Mouse (Mus musculus): ENCODE measurements around the gene Fgf18. TPM values are rescaled to one million over a fixed set of nuclear protein-coding genes. Genes with fewer than 3 reads are reported as not detected.

Fgf18 gene
- 3.9 and 5.2 TPM in 2 replicates for polyA plus RNA-seq (2014; fragmentation: Nextera tagmentation; extraction: Ambion mirVana)

- ATAC-seq (ENCODE audit: low FRiP score) (peak; percentile 60), DNase-seq (ENCODE audit: low spot score, missing footprints) (peak; percentile 86)
- 0% methylated on average over 30 of the region's 53 CpGs for WGBS
- Histone ChIP-seq H3K4me1 (ENCODE audit: control insufficient read depth, insufficient read depth, low read length) (peaks cover 29% of the 10 kb centered on the region), H3K36me3 (ENCODE audit: control insufficient read depth, insufficient read depth, low read length) (peaks cover 6% of the 10 kb centered on the region; the same call in 1 of the 2 replicates), H3K9me3 (ENCODE audit: control insufficient read depth, low read length) (no peaks in the 10 kb centered on the region), H3K4me3 (ENCODE audit: low read depth, low read length) (peak within 1 kb of the TSS; percentile 62), H3K27ac (ENCODE audit: low read depth, low read length) (peak within 1 kb of the TSS; percentile 37), H3K4me2 (peak within 1 kb of the TSS; percentile 87), H3K9ac (ENCODE audit: low read length) (peak within 1 kb of the TSS; percentile 68), H3K27me3 (ENCODE audit: control insufficient read depth, insufficient read depth, low read length) (peaks cover 31% of the 10 kb centered on the region)
These were observed at the start of gene Fgf18 for GRCm38 (mm10) chr11:33147171-33147571. Gene Fgf18, minus strand, starts transcription at chr11:33147400.

GRCm38 (mm10) chr11:33196447-33197132 is 49.4 kb upstream of the Fgf18 start:
- peak; percentile 97 for DNase-seq (ENCODE audit: low spot score, missing footprints)
- WGBS: 7% methylated on average over 24 of the region's 24 CpGs
- Histone ChIP-seq H3K9me3 (ENCODE audit: control insufficient read depth, low read length) (no peaks in the 10 kb centered on the region; the same call in 1 of the 2 replicates), H3K36me3 (ENCODE audit: control insufficient read depth, insufficient read depth, low read length) (no peaks in the 10 kb centered on the region), H3K9ac (ENCODE audit: low read length) (no peak overlapping the region), H3K4me1 (ENCODE audit: control insufficient read depth, insufficient read depth, low read length) (peaks cover 18% of the 10 kb centered on the region), H3K27me3 (ENCODE audit: control insufficient read depth, insufficient read depth, low read length) (peaks cover 79% of the 10 kb centered on the region), H3K4me3 (ENCODE audit: low read depth, low read length) (no peak overlapping the region), H3K27ac (ENCODE audit: low read depth, low read length) (no peak overlapping the region), H3K4me2 (no peak overlapping the region)
- ATAC-seq (ENCODE audit: low FRiP score): no peak

GRCm38 (mm10) chr11:33195531-33196446 is 48.6 kb upstream of the Fgf18 start:
- 5% methylated on average over 25 of the region's 25 CpGs for WGBS
- ATAC-seq (ENCODE audit: low FRiP score): no peak; the same call in 1 of the 2 replicates
- no peak overlapping the region for H3K4me2 ChIP-seq
- no peak overlapping the region for H3K9ac ChIP-seq (ENCODE audit: low read length)
- no peak overlapping the region for H3K27ac ChIP-seq (ENCODE audit: low read depth, low read length)
- peak; percentile 90 for DNase-seq (ENCODE audit: low spot score, missing footprints)
- H3K4me3 ChIP-seq (ENCODE audit: low read depth, low read length): no peak overlapping the region
- H3K27me3 ChIP-seq (ENCODE audit: control insufficient read depth, insufficient read depth, low read length): peaks cover 75% of the 10 kb centered on the region
- no peaks in the 10 kb centered on the region for H3K36me3 ChIP-seq (ENCODE audit: control insufficient read depth, insufficient read depth, low read length)
- H3K4me1 ChIP-seq (ENCODE audit: control insufficient read depth, insufficient read depth, low read length): peaks cover 11% of the 10 kb centered on the region
- H3K9me3 ChIP-seq (ENCODE audit: control insufficient read depth, low read length): no peaks in the 10 kb centered on the region; the same call in 1 of the 2 replicates

GRCm38 (mm10) chr11:33195061-33195460 is 47.9 kb upstream of the Fgf18 start:
- 16% methylated on average over 7 of the region's 7 CpGs for WGBS
- H3K4me2 ChIP-seq: no peak overlapping the region
- no peaks in the 10 kb centered on the region for H3K36me3 ChIP-seq (ENCODE audit: control insufficient read depth, insufficient read depth, low read length)
- no peaks in the 10 kb centered on the region; the same call in 1 of the 2 replicates for H3K9me3 ChIP-seq (ENCODE audit: control insufficient read depth, low read length)
- DNase-seq (ENCODE audit: low spot score, missing footprints): peak; percentile 93
- H3K4me1 ChIP-seq (ENCODE audit: control insufficient read depth, insufficient read depth, low read length): peaks cover 4% of the 10 kb centered on the region
- peaks cover 67% of the 10 kb centered on the region for H3K27me3 ChIP-seq (ENCODE audit: control insufficient read depth, insufficient read depth, low read length)
- H3K9ac ChIP-seq (ENCODE audit: low read length): no peak overlapping the region
- no peak overlapping the region for H3K27ac ChIP-seq (ENCODE audit: low read depth, low read length)
- ATAC-seq (ENCODE audit: low FRiP score): no peak
- H3K4me3 ChIP-seq (ENCODE audit: low read depth, low read length): no peak overlapping the region

GRCm38 (mm10) chr11:33193695-33194094 is 46.5 kb upstream of the Fgf18 start:
- Histone ChIP-seq H3K4me1 (ENCODE audit: control insufficient read depth, insufficient read depth, low read length) (peaks cover 3% of the 10 kb centered on the region; the same call in 1 of the 2 replicates), H3K4me3 (ENCODE audit: low read depth, low read length) (no peak overlapping the region), H3K27ac (ENCODE audit: low read depth, low read length) (no peak overlapping the region), H3K27me3 (ENCODE audit: control insufficient read depth, insufficient read depth, low read length) (peaks cover 57% of the 10 kb centered on the region), H3K4me2 (peak overlapping the region; percentile 32; the same call in 1 of the 2 replicates), H3K36me3 (ENCODE audit: control insufficient read depth, insufficient read depth, low read length) (no peaks in the 10 kb centered on the region), H3K9ac (ENCODE audit: low read length) (no peak overlapping the region), H3K9me3 (ENCODE audit: control insufficient read depth, low read length) (no peaks in the 10 kb centered on the region; the same call in 1 of the 2 replicates)
- ATAC-seq (ENCODE audit: low FRiP score) (peak; percentile 83), DNase-seq (ENCODE audit: low spot score, missing footprints) (peak; percentile 94)
- 1% methylated on average over 10 of the region's 12 CpGs for WGBS

- no peaks in the 10 kb centered on the region for H3K36me3 ChIP-seq (ENCODE audit: control insufficient read depth, insufficient read depth, low read length)
- DNase-seq (ENCODE audit: low spot score, missing footprints): no peak
- WGBS: 85% methylated on average over 3 of the region's 3 CpGs
- no peak overlapping the region for H3K27ac ChIP-seq (ENCODE audit: low read depth, low read length)
- H3K4me1 ChIP-seq (ENCODE audit: control insufficient read depth, insufficient read depth, low read length): peaks cover 15% of the 10 kb centered on the region
- no peak overlapping the region for H3K4me3 ChIP-seq (ENCODE audit: low read depth, low read length)
- no peak for ATAC-seq (ENCODE audit: low FRiP score)
- no peaks in the 10 kb centered on the region; the same call in 1 of the 2 replicates for H3K27me3 ChIP-seq (ENCODE audit: control insufficient read depth, insufficient read depth, low read length)
- no peak overlapping the region for H3K4me2 ChIP-seq
- H3K9ac ChIP-seq (ENCODE audit: low read length): no peak overlapping the region
- no peaks in the 10 kb centered on the region for H3K9me3 ChIP-seq (ENCODE audit: control insufficient read depth, low read length)
These were observed 34.6 kb upstream of the Fgf18 start for GRCm38 (mm10) chr11:33181804-33182203.

GRCm38 (mm10) chr11:33180701-33181116 is 33.5 kb upstream of the Fgf18 start:
- H3K4me3 ChIP-seq (ENCODE audit: low read depth, low read length): peak overlapping the region; percentile 20; the same call in 1 of the 2 replicates
- peaks cover 15% of the 10 kb centered on the region for H3K4me1 ChIP-seq (ENCODE audit: control insufficient read depth, insufficient read depth, low read length)
- no peaks in the 10 kb centered on the region; the same call in 1 of the 2 replicates for H3K27me3 ChIP-seq (ENCODE audit: control insufficient read depth, insufficient read depth, low read length)
- DNase-seq (ENCODE audit: low spot score, missing footprints): peak; percentile 92
- H3K9me3 ChIP-seq (ENCODE audit: control insufficient read depth, low read length): no peaks in the 10 kb centered on the region
- peak; percentile 52 for ATAC-seq (ENCODE audit: low FRiP score)
- H3K36me3 ChIP-seq (ENCODE audit: control insufficient read depth, insufficient read depth, low read length): no peaks in the 10 kb centered on the region
- peak overlapping the region; percentile 24; the same call in 1 of the 2 replicates for H3K9ac ChIP-seq (ENCODE audit: low read length)
- peak overlapping the region; percentile 47 for H3K4me2 ChIP-seq
- H3K27ac ChIP-seq (ENCODE audit: low read depth, low read length): no peak overlapping the region
- under 1% methylated on average over 18 of the region's 18 CpGs for WGBS

- H3K9ac ChIP-seq (ENCODE audit: low read length): no peak overlapping the region
- no peak overlapping the region for H3K4me2 ChIP-seq
- no peak for ATAC-seq (ENCODE audit: low FRiP score)
- no peak overlapping the region for H3K27ac ChIP-seq (ENCODE audit: low read depth, low read length)
- peaks cover 15% of the 10 kb centered on the region for H3K4me1 ChIP-seq (ENCODE audit: control insufficient read depth, insufficient read depth, low read length)
- no peaks in the 10 kb centered on the region; the same call in 1 of the 2 replicates for H3K27me3 ChIP-seq (ENCODE audit: control insufficient read depth, insufficient read depth, low read length)
- no peaks in the 10 kb centered on the region for H3K36me3 ChIP-seq (ENCODE audit: control insufficient read depth, insufficient read depth, low read length)
- peak; percentile 80 for DNase-seq (ENCODE audit: low spot score, missing footprints)
- 23% methylated on average over 1 of the region's 1 CpGs for WGBS
- H3K9me3 ChIP-seq (ENCODE audit: control insufficient read depth, low read length): no peaks in the 10 kb centered on the region
- no peak overlapping the region for H3K4me3 ChIP-seq (ENCODE audit: low read depth, low read length)
These were observed 32.6 kb upstream of the Fgf18 start for GRCm38 (mm10) chr11:33179802-33180201.
